Mouse (Mus musculus) midbrain, embryonic 16.5 days (tissue): ENCODE results near the gene Irf3. TPM values are rescaled to one million over a fixed set of nuclear protein-coding genes. Genes with fewer than 3 reads are reported as not detected.

ENCODE experiments used
- ATAC-seq: fragments of 200-750 bp; cut with Nextera tagmentation; 2 replicates; pipeline ENCODE4 v1.8.0; 2017; ENCODE audit warnings: moderate TSS enrichment
- H3K27ac ChIP-seq: fragments of 300-500 bp; sonication (generic); 2 replicates; pipeline ENCODE4 v1.5.1; 2014; ENCODE audit warnings: mild to moderate bottlenecking, low read length, mixed read lengths
- H3K27me3 ChIP-seq: fragments of 300-500 bp; sonication (generic); 2 replicates; pipeline ENCODE4 v1.6.1; 2014; ENCODE audit warnings: low read depth, low read length, mixed read lengths; ENCODE audit not compliant: control insufficient read depth, insufficient read depth
- H3K36me3 ChIP-seq: fragments of 300-500 bp; sonication (generic); 2 replicates; pipeline ENCODE4 v1.6.1; 2014; ENCODE audit warnings: mild to moderate bottlenecking, low read length, moderate library complexity, mixed read lengths; ENCODE audit not compliant: control insufficient read depth, insufficient read depth
- H3K4me1 ChIP-seq: fragments of 300-500 bp; sonication (generic); 2 replicates; pipeline ENCODE4 v1.6.1; 2014; ENCODE audit warnings: mild to moderate bottlenecking, low read length, mixed read lengths; ENCODE audit not compliant: control insufficient read depth, insufficient read depth
- H3K4me2 ChIP-seq: fragments of 300-500 bp; sonication (generic); 2 replicates; pipeline ENCODE4 v1.6.1; 2014; ENCODE audit warnings: mild to moderate bottlenecking, low read length, mixed read lengths
- H3K4me3 ChIP-seq: fragments of 300-500 bp; sonication (generic); 2 replicates; pipeline ENCODE4 v1.5.1; 2014; ENCODE audit warnings: low read depth, mild to moderate bottlenecking, low read length, moderate library complexity, mixed read lengths
- H3K9ac ChIP-seq: fragments of 300-500 bp; sonication (generic); 2 replicates; pipeline ENCODE4 v1.6.1; 2014; ENCODE audit warnings: low read depth, low read length, mixed read lengths
- H3K9me3 ChIP-seq: fragments of 300-500 bp; sonication (generic); replicated peaks from 2 replicates; pipeline ENCODE4 v1.6.1; 2014; ENCODE audit warnings: mild to moderate bottlenecking, low read length, mixed read lengths; ENCODE audit not compliant: control insufficient read depth, poor library complexity, severe bottlenecking
- WGBS: fragments of 180-500 bp; shearing (Covaris S2); extraction: QIAGEN DNeasy Blood & Tissue Kit; methylation state at CpG from one replicate; pipeline ENCODE4 v1.1.7; 2014; 5-methylcytosine and 5-hydroxymethylcytosine counted together
- polyA plus RNA-seq: library from polyadenylated mRNA; unstranded; fragments of >200 nt; fragmentation: Nextera tagmentation; extraction: Ambion mirVana; gene quantifications from 2 replicates; pipeline ENCODE4 v1.2.1, GENCODE M21; 2015

The Irf3 gene
- polyA plus RNA-seq, 1 experiment from 2014 or later = 52.3 TPM

DNA sequence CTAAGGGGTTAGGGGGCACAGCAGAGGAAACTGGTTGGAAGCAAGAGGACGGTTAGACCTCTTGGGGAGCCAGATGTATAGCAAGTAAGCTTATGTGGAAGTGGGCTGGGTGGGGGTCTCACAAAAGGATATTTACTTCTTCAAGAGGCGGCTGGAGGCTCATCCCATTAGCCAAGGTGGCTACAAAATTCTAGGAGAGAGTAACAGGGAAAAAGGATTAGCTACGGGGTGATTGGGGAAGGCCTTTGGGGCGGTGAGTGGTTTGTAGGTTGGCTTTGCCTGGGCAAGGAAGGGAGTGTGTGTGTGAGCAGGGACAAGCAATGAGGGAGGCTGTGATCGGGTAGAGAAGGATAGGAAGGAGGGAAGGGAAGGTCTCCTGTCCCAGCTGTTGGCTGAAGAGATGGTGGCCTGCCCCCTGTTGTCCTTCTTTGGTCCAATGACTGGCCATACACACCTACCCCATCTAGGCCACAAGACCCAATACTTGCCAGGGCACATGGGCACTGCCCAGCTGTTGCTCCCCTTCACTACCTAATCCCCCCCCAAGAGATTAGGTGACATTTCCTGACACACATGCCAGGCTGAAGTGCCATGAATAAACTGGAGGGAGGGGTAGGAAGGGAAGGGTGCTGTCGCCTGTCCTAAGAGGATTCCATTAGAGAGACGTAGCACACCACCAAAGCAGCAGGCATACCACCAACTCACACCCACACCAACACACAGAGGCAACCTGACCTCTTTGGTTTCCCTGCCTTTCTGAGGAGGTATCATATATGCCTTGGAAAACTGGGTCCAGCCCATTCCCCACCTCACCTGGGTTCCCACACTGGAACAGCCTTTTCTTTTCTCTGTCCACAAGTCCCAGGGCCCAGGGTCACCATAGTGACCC is 13.3 kb upstream of the Irf3 start:
- Histone ChIP-seq H3K4me2 (peak overlapping the region; percentile 75), H3K36me3 (peaks cover 20% of the 10 kb centered on the region), H3K4me1 (peaks cover 33% of the 10 kb centered on the region), H3K27me3 (no peaks in the 10 kb centered on the region), H3K27ac (peak overlapping the region; percentile 19; the same call in 1 of the 2 replicates), H3K4me3 (peak overlapping the region; percentile 76), H3K9ac (0 out of 2 replicates have a peak overlapping the region, but pooled peaks have one; percentile 32), H3K9me3 (no peaks in the 10 kb centered on the region)
- WGBS = 54% methylated on average over 7 of the region's 7 CpGs
- ATAC-seq = no peak

DNA sequence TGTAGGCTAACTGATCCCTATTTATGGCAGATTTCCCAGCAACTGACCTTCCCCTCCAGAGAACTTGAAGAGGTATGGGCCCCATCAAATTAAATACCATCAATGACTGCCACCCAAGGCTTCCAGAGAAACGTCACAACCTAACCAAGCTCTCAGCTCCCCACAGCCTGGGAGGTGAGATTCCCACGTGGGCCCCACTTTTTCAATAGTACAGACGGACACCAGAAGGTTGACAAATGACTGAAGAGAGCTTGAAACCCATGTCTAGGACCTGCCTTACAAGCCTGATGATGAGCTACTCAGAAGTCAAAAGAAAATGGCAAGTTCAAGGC is 12.6 kb upstream of the Irf3 start:
- WGBS = 42% methylated on average over 3 of the region's 3 CpGs
- Histone ChIP-seq H3K9ac (0 out of 2 replicates have a peak overlapping the region, but pooled peaks have one; percentile 32), H3K27ac (peak overlapping the region; percentile 19; the same call in 1 of the 2 replicates)

GRCm38 (mm10) chr7:44985595-44986191 is 11.8 kb upstream of the Irf3 start:
- peak; percentile 1 for ATAC-seq
- Histone ChIP-seq H3K4me2 (peak overlapping the region; percentile 75), H3K36me3 (peaks cover 13% of the 10 kb centered on the region), H3K4me1 (peaks cover 34% of the 10 kb centered on the region), H3K27ac (peak overlapping the region; percentile 94), H3K4me3 (peak overlapping the region; percentile 76), H3K9ac (peak overlapping the region; percentile 88), H3K9me3 (no peaks in the 10 kb centered on the region), H3K27me3 (no peaks in the 10 kb centered on the region)
- under 1% methylated on average over 42 of the region's 45 CpGs for WGBS

More for the DNA sequence above, 12.6 kb upstream of the Irf3 start:
- peaks cover 34% of the 10 kb centered on the region for H3K4me1 ChIP-seq
- no peaks in the 10 kb centered on the region for H3K9me3 ChIP-seq
- no peak for ATAC-seq
- no peaks in the 10 kb centered on the region for H3K27me3 ChIP-seq
- H3K4me2 ChIP-seq = peak overlapping the region; percentile 75
- H3K36me3 ChIP-seq = peaks cover 18% of the 10 kb centered on the region
- peak overlapping the region; percentile 76 for H3K4me3 ChIP-seq

DNA sequence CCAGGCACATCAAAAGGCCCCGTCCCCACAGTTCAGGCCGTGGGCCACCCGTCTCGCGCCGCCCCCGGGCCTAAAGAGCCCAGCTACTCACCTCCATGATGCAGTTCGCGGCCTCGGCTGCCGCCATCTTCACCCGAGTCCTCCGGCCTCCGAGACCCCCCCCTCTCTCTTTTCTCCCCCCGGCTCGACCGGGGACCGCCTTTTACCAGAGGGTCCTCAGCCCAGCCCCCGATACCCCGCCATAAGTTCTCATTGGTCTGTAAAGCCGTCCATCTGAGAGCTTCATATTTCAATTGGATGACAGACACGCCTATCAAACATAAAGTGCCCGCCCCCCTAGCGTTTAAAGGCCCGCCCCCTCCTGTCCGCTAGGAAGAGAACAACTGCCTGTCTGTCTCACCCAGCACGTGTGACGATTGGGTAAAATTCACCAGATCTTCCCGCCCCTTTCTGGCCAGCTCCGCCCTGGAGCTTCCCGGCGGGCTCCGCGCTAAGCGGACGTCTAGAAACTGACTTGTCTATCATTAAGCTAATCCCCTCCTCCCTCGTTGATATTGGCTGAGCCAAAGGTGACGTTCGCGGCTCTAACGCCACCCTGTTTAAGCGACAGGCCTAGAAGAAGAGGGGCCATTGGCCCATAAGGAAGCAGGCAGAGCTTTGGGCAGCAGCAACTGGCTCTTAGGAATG is 11.1 kb upstream of the Irf3 start, which contains the start of gene Prmt1:
Prmt1 (minus strand) TSS at position 377 of the 687 bp plus-strand sequence.
- H3K27ac ChIP-seq = peak within 1 kb of the TSS; percentile 94
- peak within 1 kb of the TSS; percentile 75 for H3K4me2 ChIP-seq
- peaks cover 6% of the 10 kb centered on the region for H3K36me3 ChIP-seq
- peak; percentile 97 for ATAC-seq
- H3K9me3 ChIP-seq = no peaks in the 10 kb centered on the region
- H3K4me1 ChIP-seq = peaks cover 34% of the 10 kb centered on the region
- peak within 1 kb of the TSS; percentile 76 for H3K4me3 ChIP-seq
- no peaks in the 10 kb centered on the region for H3K27me3 ChIP-seq
- H3K9ac ChIP-seq = peak within 1 kb of the TSS; percentile 88
- WGBS = 0% methylated on average over 38 of the region's 42 CpGs

- WGBS = 1% methylated on average over 29 of the region's 29 CpGs
- Histone ChIP-seq H3K9ac (peak overlapping the region; percentile 78), H3K9me3 (no peaks in the 10 kb centered on the region), H3K27ac (peak overlapping the region; percentile 91), H3K36me3 (no peaks in the 10 kb centered on the region), H3K27me3 (no peaks in the 10 kb centered on the region), H3K4me3 (peak overlapping the region; percentile 63), H3K4me1 (peaks cover 34% of the 10 kb centered on the region), H3K4me2 (peak overlapping the region; percentile 74)
- ATAC-seq = peak; percentile 29
Observed at GRCm38 (mm10) chr7:44986879-44987718, 10.3 kb upstream of the Irf3 start.

GRCm38 (mm10) chr7:44996672-44997071 is 776 bp upstream of the Irf3 start:
- no peaks in the 10 kb centered on the region for H3K27me3 ChIP-seq
- WGBS = 13% methylated on average over 10 of the region's 10 CpGs
- H3K4me3 ChIP-seq = peak overlapping the region; percentile 64
- 0 out of 2 replicates have a peak overlapping the region, but pooled peaks have one; percentile 23 for H3K9ac ChIP-seq
- ATAC-seq = no peak
- H3K4me1 ChIP-seq = peaks cover 19% of the 10 kb centered on the region
- peaks cover 9% of the 10 kb centered on the region for H3K36me3 ChIP-seq
- H3K27ac ChIP-seq = no peak overlapping the region
- peak overlapping the region; percentile 90 for H3K4me2 ChIP-seq
- no peaks in the 10 kb centered on the region for H3K9me3 ChIP-seq

DNA sequence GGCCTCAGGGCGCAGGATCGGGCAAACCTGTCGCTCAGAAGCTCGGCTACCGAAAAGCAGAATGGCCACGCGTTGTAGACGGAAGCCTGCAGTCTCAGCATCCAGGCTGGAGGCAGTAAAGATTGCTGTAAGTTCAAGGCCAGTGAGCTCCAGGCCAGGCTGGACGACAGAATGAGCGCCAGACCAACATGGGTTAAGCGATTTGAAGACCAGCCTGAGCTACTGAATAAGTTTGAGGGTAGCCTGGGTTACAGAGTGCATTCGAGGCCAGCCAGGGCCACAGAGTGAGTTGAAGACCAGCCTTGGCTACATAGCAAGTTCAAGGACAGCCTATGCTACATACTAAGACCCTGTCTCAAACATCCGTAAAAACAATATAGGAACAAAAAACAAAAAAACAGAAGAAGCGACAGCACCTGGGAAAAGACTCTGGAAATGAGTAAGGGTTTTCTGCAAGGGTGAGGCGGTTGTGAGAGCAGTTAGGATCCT is 536 bp downstream of the Irf3 start:
- ATAC-seq = peak; percentile 4; the same call in 1 of the 2 replicates
- Histone ChIP-seq H3K4me3 (peak overlapping the region; percentile 64), H3K9me3 (no peaks in the 10 kb centered on the region), H3K4me1 (peaks cover 19% of the 10 kb centered on the region), H3K9ac (peak overlapping the region; percentile 82), H3K27ac (peak overlapping the region; percentile 78), H3K36me3 (peaks cover 19% of the 10 kb centered on the region), H3K27me3 (no peaks in the 10 kb centered on the region), H3K4me2 (peak overlapping the region; percentile 90)
- 4% methylated on average over 15 of the region's 15 CpGs for WGBS

- 3% methylated on average over 18 of the region's 18 CpGs for WGBS
- no peak for ATAC-seq
- Histone ChIP-seq H3K4me1 (peaks cover 19% of the 10 kb centered on the region), H3K27me3 (no peaks in the 10 kb centered on the region), H3K9ac (peak within 1 kb of the TSS; percentile 82), H3K4me2 (peak within 1 kb of the TSS; percentile 90), H3K27ac (peak within 1 kb of the TSS; percentile 78), H3K9me3 (no peaks in the 10 kb centered on the region), H3K36me3 (peaks cover 24% of the 10 kb centered on the region), H3K4me3 (peak within 1 kb of the TSS; percentile 64)
Observed at GRCm38 (mm10) chr7:44998501-44998955, 1.1 kb downstream of the Irf3 start, which contains the start of gene Bcl2l12. TSS of gene Bcl2l12 (minus strand) at chr7:44998712.
